In genomic region chr19:21715515-21715914, GRCm38 (mm10) we compare ENCODE assay signal across 22 mouse cellular contexts.
"Had no signal": no experiment of that assay in that cellular context is flagged by ENCODE, and none has a peak within 500 bp of the region (broad histone marks: within the 10 kb centered on the region; RNA-seq: fewer than 3 reads in every experiment).

No protein-coding gene starts in this region.

- H3K9ac ChIP-seq: limb, embryonic 12.5 days; liver, embryonic 12.5 days; liver, embryonic 15.5 days; lung, embryonic 15.5 days; midbrain, embryonic 13.5 days had no signal

- H3K36me3 ChIP-seq: limb, embryonic 12.5 days; liver, embryonic 12.5 days; liver, embryonic 15.5 days; lung, embryonic 15.5 days; midbrain, embryonic 10.5 days; midbrain, embryonic 13.5 days had no signal

- H3K4me2 ChIP-seq: limb, embryonic 12.5 days; liver, embryonic 12.5 days; liver, embryonic 15.5 days; lung, embryonic 15.5 days; midbrain, embryonic 13.5 days had no signal

- ATAC-seq: inflammation-experienced regulatory T-cells, adult 6 months; intestine, embryonic 16.5 days; liver, embryonic 12.5 days; midbrain, embryonic 13.5 days; midbrain, embryonic 16.5 days had no signal

- H3K27me3 ChIP-seq: limb, embryonic 12.5 days; liver, embryonic 12.5 days; liver, embryonic 15.5 days; lung, embryonic 15.5 days; megakaryocyte, embryonic 14.5 days; midbrain, embryonic 13.5 days had no signal

- H3K4me1 ChIP-seq: liver, embryonic 12.5 days; liver, embryonic 15.5 days; midbrain, embryonic 10.5 days; midbrain, embryonic 13.5 days had no signal

- H3K4me3 ChIP-seq: limb, embryonic 12.5 days; liver, embryonic 12.5 days; liver, embryonic 15.5 days; lung, embryonic 15.5 days; megakaryocyte, embryonic 14.5 days; midbrain, embryonic 10.5 days; midbrain, embryonic 13.5 days; myocyte had no signal

- H3K27ac ChIP-seq: layer of hippocampus, adult 2 months; left cerebral cortex, adult 2 months; limb, embryonic 12.5 days; liver, embryonic 12.5 days; liver, embryonic 15.5 days; lung, embryonic 15.5 days; midbrain, embryonic 10.5 days; midbrain, embryonic 13.5 days; stomach, postnatal 0 days had no signal

- H3K9me3 ChIP-seq: limb, embryonic 12.5 days; liver, embryonic 12.5 days; liver, embryonic 15.5 days; lung, embryonic 15.5 days; midbrain, embryonic 10.5 days; midbrain, embryonic 13.5 days had no signal

- DNase-seq: layer of hippocampus, adult 9-11 months; liver; lung, adult 18-20 months; right cerebral cortex, adult 18-20 months; right cerebral cortex, postnatal 14 days; right cerebral cortex, postnatal 4 days; thymus, adult 18-20 months; thymus, postnatal 36 days had no signal
